In genomic region chr6:94126763-94127162, GRCm38 (mm10) we compare ENCODE assay signal across 17 mouse cellular contexts.
"Had no signal": no experiment of that assay in that cellular context is flagged by ENCODE, and none has a peak within 500 bp of the region (broad histone marks: within the 10 kb centered on the region; RNA-seq: fewer than 3 reads in every experiment).

No protein-coding gene starts in this region.

- H3K36me3 ChIP-seq: intestine, embryonic 15.5 days; kidney, embryonic 15.5 days; limb, embryonic 10.5 days; liver, embryonic 15.5 days; midbrain, embryonic 12.5 days; neural tube, embryonic 13.5 days had no signal

- H3K9me3 ChIP-seq: intestine, embryonic 15.5 days; kidney, embryonic 15.5 days; limb, embryonic 10.5 days; liver, embryonic 15.5 days; midbrain, embryonic 12.5 days; neural tube, embryonic 13.5 days had no signal

- DNase-seq: kidney, adult 2 months; kidney, postnatal 14 days; retina, postnatal 1 day; right cerebral cortex, postnatal 14 days; thymus, adult 2 months; thymus, postnatal 25 days had no signal

- H3K4me2 ChIP-seq: intestine, embryonic 15.5 days; kidney, embryonic 15.5 days; liver, embryonic 11.5 days; liver, embryonic 15.5 days; midbrain, embryonic 12.5 days; neural tube, embryonic 13.5 days had no signal

- H3K4me1 ChIP-seq: liver, embryonic 15.5 days; megakaryocyte, embryonic 14.5 days had no signal

- ATAC-seq: intestine, embryonic 15.5 days; midbrain, embryonic 16.5 days had no signal

- H3K9ac ChIP-seq: intestine, embryonic 15.5 days; kidney, embryonic 15.5 days; liver, embryonic 15.5 days; midbrain, embryonic 12.5 days; neural tube, embryonic 13.5 days had no signal

- H3K27ac ChIP-seq: intestine, embryonic 15.5 days; kidney, embryonic 15.5 days; left cerebral cortex, adult 2 months; limb, embryonic 10.5 days; liver, embryonic 15.5 days; macrophage; midbrain, embryonic 12.5 days; neural tube, embryonic 13.5 days had no signal

- H3K27me3 ChIP-seq: intestine, embryonic 15.5 days; kidney, embryonic 15.5 days; liver, embryonic 15.5 days; megakaryocyte, embryonic 14.5 days; midbrain, embryonic 12.5 days; neural tube, embryonic 13.5 days had no signal

- H3K4me3 ChIP-seq: intestine, embryonic 15.5 days; kidney, embryonic 15.5 days; left cerebral cortex, adult 2 months; limb, embryonic 10.5 days; liver, embryonic 15.5 days; megakaryocyte, embryonic 14.5 days; midbrain, embryonic 12.5 days; neural tube, embryonic 13.5 days had no signal
